Mouse (Mus musculus) hindbrain, embryonic 14.5 days (tissue): ENCODE data around the gene Dck. TPM values are rescaled to one million over a fixed set of nuclear protein-coding genes. Genes with fewer than 3 reads are reported as not detected.

Source experiments
- ATAC-seq: fragments of 200-750 bp; cut with Nextera tagmentation; 2 replicates; pipeline ENCODE4 v1.8.0; 2017; ENCODE audit warnings: moderate number of reproducible peaks, mild to moderate bottlenecking, moderate TSS enrichment, moderate library complexity; ENCODE audit not compliant: low FRiP score
- DNase-seq: peaks from one replicate; pipeline ENCODE4 v3.0.0-alpha.2; 2015; ENCODE audit warnings: low spot score
- H3K27ac ChIP-seq: fragments of 300-500 bp; sonication (generic); 2 replicates; pipeline ENCODE4 v1.5.1; 2014; ENCODE audit warnings: mild to moderate bottlenecking, moderate library complexity
- H3K27me3 ChIP-seq: fragments of 300-500 bp; sonication (generic); 2 replicates; pipeline ENCODE4 v1.6.1; 2014; ENCODE audit warnings: mild to moderate bottlenecking, low read length, mixed read lengths; ENCODE audit not compliant: control insufficient read depth, insufficient read depth
- H3K36me3 ChIP-seq: fragments of 300-500 bp; sonication (generic); replicated peaks from 2 replicates; pipeline ENCODE4 v1.6.1; 2014; ENCODE audit not compliant: control insufficient read depth, insufficient read depth
- H3K4me1 ChIP-seq: fragments of 300-500 bp; sonication (generic); replicated peaks from 2 replicates; pipeline ENCODE4 v1.6.1; 2014; ENCODE audit warnings: antibody characterized with exemption, low read length, mixed read lengths; ENCODE audit not compliant: control insufficient read depth, insufficient read depth
- H3K4me2 ChIP-seq: fragments of 300-500 bp; sonication (generic); replicated peaks from 2 replicates; pipeline ENCODE4 v1.6.1; 2014; ENCODE audit warnings: mild to moderate bottlenecking, moderate library complexity
- H3K4me3 ChIP-seq: fragments of 300-500 bp; sonication (generic); replicated peaks from 2 replicates; pipeline ENCODE4 v1.5.1; 2014; ENCODE audit warnings: mild to moderate bottlenecking, low read length
- H3K9ac ChIP-seq: fragments of 300-500 bp; sonication (generic); 2 replicates; pipeline ENCODE4 v1.6.1; 2014
- H3K9me3 ChIP-seq: fragments of 300-500 bp; sonication (generic); 2 replicates; pipeline ENCODE4 v1.6.1; 2016; ENCODE audit warnings: low read length; ENCODE audit not compliant: control insufficient read depth
- WGBS: fragments of 180-500 bp; shearing (Covaris S2); extraction: QIAGEN DNeasy Blood & Tissue Kit; methylation state at CpG from one replicate; pipeline ENCODE4 v1.1.7; 2014; 5-methylcytosine and 5-hydroxymethylcytosine counted together
- polyA plus RNA-seq: library from polyadenylated mRNA; unstranded; fragments of >200 nt; fragmentation: Nextera tagmentation; extraction: Ambion mirVana; gene quantifications from 2 replicates; pipeline ENCODE4 v1.2.1, GENCODE M21; 2014

Gene Dck
- polyA plus RNA-seq, 1 experiment from 2014 or later: 51.6 TPM

- Histone ChIP-seq H3K4me2 (no peak overlapping the region), H3K36me3 (no peaks in the 10 kb centered on the region), H3K4me3 (no peak overlapping the region), H3K27ac (no peak overlapping the region), H3K9ac (no peak overlapping the region), H3K9me3 (no peaks in the 10 kb centered on the region), H3K4me1 (no peaks in the 10 kb centered on the region), H3K27me3 (no peaks in the 10 kb centered on the region)
- ATAC-seq: 0 out of 2 replicates have a peak, but pooled peaks have one; percentile 27
- no peak for DNase-seq
- 21% methylated on average over 5 of the region's 5 CpGs for WGBS
These were observed 41.5 kb downstream of the Dck start for GRCm38 (mm10) chr5:88806278-88806677.

DNA sequence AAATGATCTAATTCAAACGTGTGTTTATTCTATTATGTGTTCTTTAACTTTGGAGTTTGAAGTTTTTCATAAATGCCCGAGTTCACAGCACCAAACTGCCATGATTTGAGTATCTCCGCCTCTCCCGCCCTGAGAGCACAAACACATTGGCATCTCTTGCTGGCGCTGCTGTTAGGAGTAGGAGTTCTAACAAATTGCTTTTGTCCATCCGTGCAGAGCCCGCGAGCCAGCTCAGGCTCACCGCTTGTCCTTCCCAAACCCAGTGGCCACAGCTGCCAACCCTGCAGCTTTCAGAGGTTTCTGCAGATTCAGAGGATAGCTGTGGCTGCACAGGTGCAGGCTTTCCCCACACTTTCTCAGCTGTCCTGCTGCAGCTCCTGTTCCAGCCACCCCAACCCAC is 42.5 kb downstream of the Dck start:
- WGBS: 33% methylated on average over 9 of the region's 9 CpGs
- Histone ChIP-seq H3K4me2 (no peak overlapping the region), H3K9ac (no peak overlapping the region), H3K9me3 (no peaks in the 10 kb centered on the region), H3K4me1 (no peaks in the 10 kb centered on the region), H3K36me3 (no peaks in the 10 kb centered on the region), H3K27ac (no peak overlapping the region), H3K27me3 (no peaks in the 10 kb centered on the region), H3K4me3 (no peak overlapping the region)
- ATAC-seq: no peak
- DNase-seq: no peak

- Histone ChIP-seq H3K4me2 (no peak overlapping the region), H3K9ac (no peak overlapping the region), H3K9me3 (no peaks in the 10 kb centered on the region), H3K4me3 (no peak overlapping the region), H3K27ac (no peak overlapping the region), H3K36me3 (no peaks in the 10 kb centered on the region), H3K27me3 (no peaks in the 10 kb centered on the region), H3K4me1 (no peaks in the 10 kb centered on the region)
- no peak for ATAC-seq
- DNase-seq: no peak
- WGBS: 92% methylated on average over 2 of the region's 2 CpGs
These were observed 48.4 kb downstream of the Dck start for GRCm38 (mm10) chr5:88813188-88813587.

DNA sequence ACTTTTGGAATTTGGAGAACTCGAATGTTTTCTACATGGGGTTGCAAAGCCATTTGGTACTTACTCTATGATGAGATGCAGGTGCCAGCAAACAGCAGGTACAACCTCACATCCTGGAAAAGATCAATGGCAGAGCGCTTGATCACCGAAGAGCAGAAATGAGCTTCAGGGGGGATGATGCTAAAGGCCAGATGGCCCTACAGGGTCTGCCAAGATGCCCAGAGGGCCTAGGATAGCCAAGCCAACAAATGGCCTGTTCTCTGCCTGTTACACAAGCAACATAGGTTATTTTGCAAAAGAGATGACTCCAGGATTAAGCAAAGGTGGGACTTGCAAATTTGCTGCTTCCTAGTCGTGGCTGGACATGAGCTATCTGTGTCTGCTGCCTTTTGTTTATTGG is 49.8 kb downstream of the Dck start:
- H3K36me3 ChIP-seq: no peaks in the 10 kb centered on the region
- ATAC-seq (no peak), DNase-seq (no peak)
- H3K9me3 ChIP-seq: no peaks in the 10 kb centered on the region
- H3K4me1 ChIP-seq: no peaks in the 10 kb centered on the region
- no peaks in the 10 kb centered on the region for H3K27me3 ChIP-seq
- no peak overlapping the region for H3K9ac ChIP-seq
- WGBS: 86% methylated on average over 4 of the region's 4 CpGs
- H3K4me2 ChIP-seq: no peak overlapping the region
- no peak overlapping the region for H3K27ac ChIP-seq
- no peak overlapping the region for H3K4me3 ChIP-seq

DNA sequence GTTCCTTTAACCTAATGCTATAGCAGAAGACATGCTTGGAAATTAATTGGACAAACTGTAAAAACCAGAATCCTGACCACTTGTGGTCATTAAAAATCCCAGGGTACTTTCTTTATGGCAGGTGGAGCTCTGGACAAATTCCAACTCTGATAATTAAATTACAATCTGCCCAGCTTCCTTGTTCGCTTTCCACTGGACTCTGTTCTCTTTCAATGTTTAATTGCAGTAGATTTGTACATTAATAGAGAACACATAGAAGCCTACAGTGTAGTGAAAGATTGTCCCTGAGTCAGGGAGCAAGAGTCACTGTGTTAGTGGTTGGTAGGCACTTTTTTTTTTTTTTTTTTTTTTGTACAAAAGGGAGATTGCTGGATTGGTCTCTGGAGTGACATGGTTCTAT is 56.7 kb downstream of the Dck start:
- no peak overlapping the region for H3K9ac ChIP-seq
- no peak overlapping the region for H3K4me2 ChIP-seq
- H3K27me3 ChIP-seq: no peaks in the 10 kb centered on the region
- H3K36me3 ChIP-seq: no peaks in the 10 kb centered on the region
- H3K4me3 ChIP-seq: no peak overlapping the region
- H3K9me3 ChIP-seq: no peaks in the 10 kb centered on the region
- ATAC-seq: no peak
- no peaks in the 10 kb centered on the region for H3K4me1 ChIP-seq
- 63% methylated on average over 1 of the region's 1 CpGs for WGBS
- no peak for DNase-seq
- no peak overlapping the region for H3K27ac ChIP-seq

DNA sequence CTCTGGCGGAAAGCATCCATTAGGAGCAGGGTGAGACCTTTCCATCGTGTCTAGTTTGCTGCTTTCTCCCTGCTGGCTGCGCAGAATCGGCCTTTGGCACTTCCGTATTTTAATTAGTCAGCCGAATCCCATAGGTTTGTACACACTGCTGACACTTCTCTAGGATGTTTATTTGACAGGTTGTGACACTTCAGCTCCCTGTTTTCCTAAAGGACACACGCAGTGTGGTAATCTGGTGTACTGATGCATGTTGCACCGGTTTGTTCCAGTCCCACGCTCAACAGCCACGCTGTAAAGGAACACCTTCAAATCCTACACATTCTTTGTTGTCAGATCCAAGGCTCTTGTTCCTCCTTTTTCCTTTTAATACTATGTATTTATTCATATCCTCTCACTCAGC is 60.0 kb downstream of the Dck start:
- H3K4me1 ChIP-seq: no peaks in the 10 kb centered on the region
- WGBS: 68% methylated on average over 10 of the region's 10 CpGs
- ATAC-seq (0 out of 2 replicates have a peak, but pooled peaks have one; percentile 43), DNase-seq (no peak)
- no peaks in the 10 kb centered on the region for H3K27me3 ChIP-seq
- H3K36me3 ChIP-seq: no peaks in the 10 kb centered on the region
- no peak overlapping the region for H3K9ac ChIP-seq
- H3K9me3 ChIP-seq: no peaks in the 10 kb centered on the region
- H3K4me3 ChIP-seq: no peak overlapping the region
- no peak overlapping the region for H3K27ac ChIP-seq
- no peak overlapping the region for H3K4me2 ChIP-seq

GRCm38 (mm10) chr5:88829835-88830571 is 65.2 kb downstream of the Dck start:
- H3K9ac ChIP-seq: no peak overlapping the region
- no peak overlapping the region for H3K27ac ChIP-seq
- H3K36me3 ChIP-seq: no peaks in the 10 kb centered on the region
- ATAC-seq (no peak), DNase-seq (no peak)
- H3K4me2 ChIP-seq: no peak overlapping the region
- no peak overlapping the region for H3K4me3 ChIP-seq
- H3K9me3 ChIP-seq: no peaks in the 10 kb centered on the region
- H3K27me3 ChIP-seq: no peaks in the 10 kb centered on the region
- no peaks in the 10 kb centered on the region for H3K4me1 ChIP-seq
- 68% methylated on average over 8 of the region's 8 CpGs for WGBS

DNA sequence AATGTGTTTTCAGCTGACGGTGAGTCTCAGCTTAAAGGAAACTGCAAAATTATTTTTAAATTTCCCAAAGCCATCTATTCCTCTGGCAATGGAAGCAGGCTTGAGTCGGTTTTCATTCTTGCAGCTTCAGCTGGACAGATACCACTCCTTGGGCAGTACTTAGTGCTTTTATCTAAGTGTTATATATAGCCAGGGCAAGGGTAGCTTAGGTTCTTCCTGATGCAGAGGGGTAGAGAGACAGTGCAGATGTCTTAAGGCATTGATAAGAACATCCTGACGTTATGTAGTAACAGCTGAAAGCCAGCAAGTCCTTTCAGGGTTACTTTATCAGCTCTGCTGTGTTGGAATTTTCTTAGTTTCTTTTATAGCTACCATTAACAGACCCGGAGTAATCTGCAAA is 66.1 kb downstream of the Dck start:
- no peaks in the 10 kb centered on the region for H3K27me3 ChIP-seq
- H3K9ac ChIP-seq: no peak overlapping the region
- H3K4me2 ChIP-seq: no peak overlapping the region
- DNase-seq (no peak), ATAC-seq (no peak)
- H3K27ac ChIP-seq: no peak overlapping the region
- H3K4me1 ChIP-seq: no peaks in the 10 kb centered on the region
- H3K9me3 ChIP-seq: no peaks in the 10 kb centered on the region
- no peak overlapping the region for H3K4me3 ChIP-seq
- H3K36me3 ChIP-seq: no peaks in the 10 kb centered on the region
- 77% methylated on average over 4 of the region's 4 CpGs for WGBS

GRCm38 (mm10) chr5:88831935-88832334 is 67.1 kb downstream of the Dck start:
- no peaks in the 10 kb centered on the region for H3K36me3 ChIP-seq
- no peak overlapping the region for H3K4me3 ChIP-seq
- ATAC-seq (no peak), DNase-seq (no peak)
- no peaks in the 10 kb centered on the region for H3K9me3 ChIP-seq
- 89% methylated on average over 3 of the region's 3 CpGs for WGBS
- no peak overlapping the region for H3K9ac ChIP-seq
- H3K27me3 ChIP-seq: no peaks in the 10 kb centered on the region
- no peak overlapping the region for H3K27ac ChIP-seq
- H3K4me1 ChIP-seq: no peaks in the 10 kb centered on the region
- H3K4me2 ChIP-seq: no peak overlapping the region
